Mouse (Mus musculus): ENCODE data around the gene Tpcn1. TPM values are rescaled to one million over a fixed set of nuclear protein-coding genes. Genes with fewer than 3 reads are reported as not detected.

Tpcn1 gene
- polyA plus RNA-seq, 1 experiment from 2014 or later: 36.0 TPM

DNA sequence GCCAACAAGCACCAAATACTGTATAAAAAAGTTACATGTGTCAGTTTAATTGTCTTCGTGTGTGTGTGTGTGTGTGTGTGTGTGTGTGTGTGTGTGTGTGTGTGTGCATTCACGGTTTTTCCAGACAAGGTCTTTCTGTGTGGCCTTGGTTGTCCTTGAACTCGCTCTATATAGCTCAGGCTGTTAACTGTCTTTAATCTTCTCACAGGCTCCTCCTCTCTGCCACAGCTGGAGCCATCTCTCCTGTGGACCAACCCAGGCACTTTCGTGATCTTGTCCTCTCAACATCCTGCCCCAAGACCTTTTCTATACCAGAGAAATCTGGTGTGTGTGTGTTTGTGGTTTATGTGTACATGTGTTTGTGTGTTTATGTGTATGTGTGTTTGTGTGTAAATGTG lies 24.6 kb downstream of the Tpcn1 start:
- H3K4me1 ChIP-seq: peaks cover 96% of the 10 kb centered on the region
- no peaks in the 10 kb centered on the region for H3K36me3 ChIP-seq
- H3K4me2 ChIP-seq: peak overlapping the region; percentile 40; the same call in 1 of the 2 replicates
- H3K9ac ChIP-seq: no peak overlapping the region
- no peaks in the 10 kb centered on the region for H3K27me3 ChIP-seq
- no peak for ATAC-seq (replicated peaks; ENCODE audit: low FRiP score)
- H3K27ac ChIP-seq: peak overlapping the region; percentile 97
- no peaks in the 10 kb centered on the region for H3K9me3 ChIP-seq (replicated peaks)
- 20% methylated on average over 4 of the region's 4 CpGs for WGBS
- no peak overlapping the region for H3K4me3 ChIP-seq (replicated peaks)

DNA sequence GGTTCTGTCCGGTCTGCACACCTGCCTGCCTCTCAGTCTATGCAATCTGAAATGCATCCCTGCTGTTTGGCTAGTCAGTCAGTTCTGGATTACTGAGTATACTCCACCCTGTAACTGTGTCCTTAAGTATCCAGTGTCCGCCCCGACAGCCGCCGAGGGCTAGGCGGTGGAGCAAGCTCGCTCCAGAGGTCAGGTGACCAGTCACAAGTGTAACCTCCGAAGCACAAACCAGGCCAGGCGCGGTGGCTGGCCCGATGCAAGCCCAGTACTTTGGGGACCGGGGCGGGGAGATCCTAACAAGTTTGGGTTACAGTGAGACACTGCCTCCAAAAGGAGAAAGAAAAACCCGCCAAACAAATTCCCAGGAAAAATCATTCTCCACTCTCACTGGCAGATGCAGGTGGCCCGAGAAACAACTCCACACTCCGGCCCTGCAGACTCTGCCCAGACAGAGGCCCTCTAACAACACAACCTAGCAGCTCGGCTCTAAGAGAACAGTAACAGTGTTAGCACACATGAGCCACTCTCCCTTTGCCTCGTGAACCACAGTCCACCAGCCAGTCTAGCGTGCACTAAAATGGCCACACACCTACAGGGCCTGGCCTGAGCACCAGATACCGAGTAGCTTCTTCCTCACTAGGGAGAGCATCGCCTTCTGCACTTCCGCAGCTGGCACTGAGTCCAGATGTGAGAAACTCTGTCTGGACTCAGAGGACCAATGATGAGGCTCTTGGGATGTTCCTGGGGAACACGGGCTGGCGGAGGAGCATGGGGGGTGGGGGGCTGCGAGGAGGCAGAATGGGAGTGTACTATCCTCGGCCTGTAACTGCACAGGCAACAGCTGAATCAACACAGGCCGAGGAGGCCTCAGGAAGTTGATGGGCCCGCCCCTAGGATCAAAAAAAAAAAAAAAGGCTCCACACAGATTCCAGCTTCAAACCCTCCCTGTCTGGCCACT lies 25.2 kb downstream of the Tpcn1 start:
- Histone ChIP-seq H3K9ac (no peak overlapping the region), H3K27ac (peak overlapping the region; percentile 97), H3K4me1 (peaks cover 96% of the 10 kb centered on the region), H3K27me3 (no peaks in the 10 kb centered on the region), H3K36me3 (no peaks in the 10 kb centered on the region), H3K9me3 (replicated peaks) (no peaks in the 10 kb centered on the region), H3K4me2 (peak overlapping the region; percentile 40), H3K4me3 (replicated peaks) (no peak overlapping the region)
- ATAC-seq (replicated peaks; ENCODE audit: low FRiP score): peak; percentile 69
- 11% methylated on average over 28 of the region's 28 CpGs for WGBS

GRCm38 (mm10) chr5:120560616-120561311 lies 27.7 kb downstream of the Tpcn1 start:
- peaks cover 17% of the 10 kb centered on the region for H3K36me3 ChIP-seq
- WGBS: 3% methylated on average over 16 of the region's 16 CpGs
- H3K9me3 ChIP-seq (replicated peaks): no peaks in the 10 kb centered on the region
- ATAC-seq (replicated peaks; ENCODE audit: low FRiP score): peak; percentile 84
- peak overlapping the region; percentile 94 for H3K27ac ChIP-seq
- peak overlapping the region; percentile 55 for H3K4me2 ChIP-seq
- H3K27me3 ChIP-seq: no peaks in the 10 kb centered on the region
- H3K9ac ChIP-seq: no peak overlapping the region
- peak overlapping the region; percentile 31 for H3K4me3 ChIP-seq (replicated peaks)
- H3K4me1 ChIP-seq: peaks cover 83% of the 10 kb centered on the region

- Histone ChIP-seq H3K9ac (0 out of 2 replicates have a peak overlapping the region, but pooled peaks have one; percentile 23), H3K4me3 (replicated peaks) (peak overlapping the region; percentile 31), H3K36me3 (peaks cover 23% of the 10 kb centered on the region), H3K9me3 (replicated peaks) (no peaks in the 10 kb centered on the region), H3K27me3 (no peaks in the 10 kb centered on the region), H3K4me2 (peak overlapping the region; percentile 55), H3K27ac (peak overlapping the region; percentile 94), H3K4me1 (peaks cover 79% of the 10 kb centered on the region)
- WGBS: 32% methylated on average over 9 of the region's 9 CpGs
- ATAC-seq (replicated peaks; ENCODE audit: low FRiP score): no peak
Measured at GRCm38 (mm10) chr5:120560129-120560615, 28.3 kb downstream of the Tpcn1 start.

- H3K36me3 ChIP-seq: peaks cover 37% of the 10 kb centered on the region
- H3K4me3 ChIP-seq (replicated peaks): no peak overlapping the region; the same call in 1 of the 2 replicates
- H3K9ac ChIP-seq: no peak overlapping the region; the same call in 1 of the 2 replicates
- peaks cover 66% of the 10 kb centered on the region for H3K4me1 ChIP-seq
- 66% methylated on average over 14 of the region's 14 CpGs for WGBS
- peak overlapping the region; percentile 32 for H3K4me2 ChIP-seq
- H3K27ac ChIP-seq: 0 out of 2 replicates have a peak overlapping the region, but pooled peaks have one; percentile 94
- no peaks in the 10 kb centered on the region for H3K27me3 ChIP-seq
- no peak for ATAC-seq (replicated peaks; ENCODE audit: low FRiP score)
- no peaks in the 10 kb centered on the region for H3K9me3 ChIP-seq (replicated peaks)
Measured at GRCm38 (mm10) chr5:120558762-120559161, 29.7 kb downstream of the Tpcn1 start.

DNA sequence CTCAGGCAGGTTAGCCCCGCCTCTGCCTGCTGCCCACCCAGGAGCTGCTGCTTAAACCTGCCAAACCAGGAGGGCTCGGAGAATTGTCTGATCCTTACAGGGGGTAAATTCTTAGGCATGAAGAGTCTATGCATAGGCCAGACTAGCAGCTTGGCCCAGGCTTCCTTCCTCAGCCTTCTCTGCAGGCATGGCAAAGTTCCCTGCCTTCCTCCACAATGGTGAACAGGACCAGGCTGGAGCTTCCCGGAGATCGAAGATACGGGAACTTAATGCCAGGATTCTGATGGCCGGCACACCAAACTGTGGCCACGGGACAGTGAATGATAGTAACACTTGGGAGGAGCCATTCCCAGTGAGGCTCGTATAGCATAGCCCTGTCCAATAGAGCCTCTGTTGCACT lies 30.4 kb downstream of the Tpcn1 start:
- Histone ChIP-seq H3K27me3 (no peaks in the 10 kb centered on the region), H3K27ac (0 out of 2 replicates have a peak overlapping the region, but pooled peaks have one; percentile 6), H3K4me1 (peaks cover 61% of the 10 kb centered on the region), H3K4me2 (no peak overlapping the region), H3K9ac (no peak overlapping the region), H3K4me3 (replicated peaks) (no peak overlapping the region), H3K9me3 (replicated peaks) (no peaks in the 10 kb centered on the region), H3K36me3 (peaks cover 44% of the 10 kb centered on the region)
- 63% methylated on average over 8 of the region's 8 CpGs for WGBS
- ATAC-seq (replicated peaks; ENCODE audit: low FRiP score): no peak

DNA sequence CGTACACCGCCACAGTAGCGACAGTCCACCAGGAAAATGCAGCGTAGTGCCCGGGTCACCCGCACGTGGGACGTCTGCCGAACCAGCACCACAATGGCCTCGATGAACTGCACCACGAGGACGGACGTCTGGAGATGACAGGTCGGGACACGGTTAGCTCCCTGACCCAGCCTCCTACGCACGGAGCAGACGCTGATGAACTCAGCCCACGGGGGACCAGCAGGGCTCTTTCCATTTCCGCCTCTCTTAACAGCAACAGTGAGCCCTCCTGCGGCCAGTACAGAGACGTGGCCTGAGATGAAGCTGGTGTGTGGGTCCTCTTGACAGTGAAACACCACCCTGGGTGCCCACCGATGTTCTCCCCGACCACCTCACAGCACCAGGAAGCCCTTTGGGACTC lies 32.6 kb downstream of the Tpcn1 start:
- H3K27ac ChIP-seq: no peak overlapping the region
- no peak overlapping the region for H3K4me2 ChIP-seq
- H3K4me1 ChIP-seq: peaks cover 62% of the 10 kb centered on the region
- H3K4me3 ChIP-seq (replicated peaks): no peak overlapping the region
- no peaks in the 10 kb centered on the region for H3K27me3 ChIP-seq
- no peaks in the 10 kb centered on the region for H3K9me3 ChIP-seq (replicated peaks)
- 71% methylated on average over 24 of the region's 24 CpGs for WGBS
- H3K36me3 ChIP-seq: peaks cover 66% of the 10 kb centered on the region
- ATAC-seq (replicated peaks; ENCODE audit: low FRiP score): no peak
- no peak overlapping the region for H3K9ac ChIP-seq

DNA sequence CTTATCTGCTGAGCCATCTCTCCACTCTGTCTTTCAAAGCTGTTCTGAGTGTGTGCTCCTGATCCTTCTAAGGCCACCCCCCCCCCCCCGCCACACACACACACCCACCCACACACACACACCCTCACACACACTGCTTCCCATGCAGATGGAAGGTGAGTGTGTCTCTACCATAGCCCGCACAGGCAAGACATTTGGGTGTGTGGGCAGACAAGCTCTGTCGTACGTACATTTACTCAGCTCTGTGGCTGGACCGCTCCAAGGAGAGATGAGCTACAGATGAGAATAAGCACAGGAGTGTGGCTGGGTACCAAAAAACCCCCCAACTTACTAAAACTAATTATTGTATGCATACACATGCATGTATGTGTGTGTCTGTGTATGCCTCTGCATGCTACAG lies 37.8 kb downstream of the Tpcn1 start:
- 98% methylated on average over 5 of the region's 5 CpGs for WGBS
- H3K4me2 ChIP-seq: no peak overlapping the region

GRCm38 (mm10) chr5:120550137-120550536 lies 38.3 kb downstream of the Tpcn1 start:
- ATAC-seq (replicated peaks; ENCODE audit: low FRiP score): no peak
- Histone ChIP-seq H3K36me3 (peaks cover 80% of the 10 kb centered on the region), H3K4me2 (no peak overlapping the region), H3K9ac (no peak overlapping the region), H3K9me3 (replicated peaks) (no peaks in the 10 kb centered on the region), H3K4me1 (peaks cover 39% of the 10 kb centered on the region), H3K27ac (no peak overlapping the region), H3K27me3 (no peaks in the 10 kb centered on the region), H3K4me3 (replicated peaks) (no peak overlapping the region)
- WGBS: 64% methylated on average over 5 of the region's 5 CpGs

More for the DNA sequence above, 37.8 kb downstream of the Tpcn1 start:
- Histone ChIP-seq H3K27ac (no peak overlapping the region), H3K9ac (no peak overlapping the region), H3K4me1 (peaks cover 39% of the 10 kb centered on the region), H3K27me3 (no peaks in the 10 kb centered on the region), H3K4me3 (replicated peaks) (no peak overlapping the region), H3K36me3 (peaks cover 84% of the 10 kb centered on the region), H3K9me3 (replicated peaks) (no peaks in the 10 kb centered on the region)
- no peak for ATAC-seq (replicated peaks; ENCODE audit: low FRiP score)

DNA sequence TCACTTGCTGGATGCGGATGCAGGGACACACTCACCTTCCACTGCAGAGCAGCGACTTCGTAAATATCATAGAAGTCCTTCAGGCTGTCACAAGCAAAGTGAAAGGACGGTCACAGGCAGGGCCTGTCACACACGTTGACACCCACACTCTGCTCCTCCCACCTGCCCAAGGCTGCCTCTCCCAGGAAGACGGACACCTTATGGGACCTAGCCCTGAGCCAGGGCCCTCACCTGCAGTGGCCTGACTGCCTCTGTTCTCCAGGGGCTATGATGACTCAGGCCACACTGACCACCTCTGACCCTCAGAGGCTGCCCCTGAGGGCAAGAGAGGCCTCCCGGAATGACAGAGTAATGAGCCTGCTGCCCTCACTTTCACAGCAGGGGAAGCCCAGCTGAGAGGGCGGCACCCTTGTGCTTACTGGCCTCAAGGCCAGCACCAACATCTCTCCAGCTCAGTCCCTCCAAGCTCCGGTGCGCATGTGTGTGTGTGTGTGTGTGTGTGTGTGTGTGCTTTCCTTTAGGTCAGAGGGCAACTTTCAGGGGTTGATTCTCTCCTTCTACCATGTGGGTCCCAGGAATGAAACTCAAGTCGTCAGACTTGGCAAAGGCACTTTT lies 40.1 kb downstream of the Tpcn1 start:
- ATAC-seq (replicated peaks; ENCODE audit: low FRiP score): no peak
- WGBS: 48% methylated on average over 11 of the region's 11 CpGs
- H3K9ac ChIP-seq: no peak overlapping the region
- no peaks in the 10 kb centered on the region for H3K9me3 ChIP-seq (replicated peaks)
- no peaks in the 10 kb centered on the region for H3K27me3 ChIP-seq
- peaks cover 39% of the 10 kb centered on the region for H3K4me1 ChIP-seq
- H3K4me2 ChIP-seq: no peak overlapping the region
- no peak overlapping the region for H3K4me3 ChIP-seq (replicated peaks)
- peaks cover 76% of the 10 kb centered on the region for H3K36me3 ChIP-seq
- H3K27ac ChIP-seq: no peak overlapping the region

DNA sequence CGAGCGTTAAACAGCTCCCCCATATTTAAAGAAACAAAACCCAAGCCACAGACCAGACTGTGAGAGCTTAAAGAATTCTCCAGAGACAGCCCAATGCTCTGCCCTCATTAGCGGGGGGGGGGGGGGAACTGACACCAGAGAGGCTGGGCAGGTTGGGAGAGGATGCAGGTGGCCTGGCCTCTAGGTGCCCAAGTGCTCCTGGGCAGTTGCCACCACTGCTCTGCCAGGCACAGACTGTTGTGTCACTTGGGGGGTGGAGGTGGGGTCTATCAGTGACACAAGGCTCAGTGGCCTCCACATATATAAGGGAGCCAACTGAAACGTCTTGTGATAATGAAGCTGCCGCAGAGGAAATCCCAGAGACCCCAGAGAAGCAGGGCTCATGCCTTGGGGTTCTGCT lies 51.8 kb downstream of the Tpcn1 start:
- peaks cover 31% of the 10 kb centered on the region for H3K4me1 ChIP-seq
- H3K9me3 ChIP-seq (replicated peaks): no peaks in the 10 kb centered on the region
- no peak overlapping the region for H3K9ac ChIP-seq
- no peak overlapping the region for H3K4me2 ChIP-seq
- ATAC-seq (replicated peaks; ENCODE audit: low FRiP score): no peak
- peaks cover 46% of the 10 kb centered on the region for H3K36me3 ChIP-seq
- H3K27ac ChIP-seq: 0 out of 2 replicates have a peak overlapping the region, but pooled peaks have one; percentile 52
- H3K27me3 ChIP-seq: no peaks in the 10 kb centered on the region
- no peak overlapping the region for H3K4me3 ChIP-seq (replicated peaks)
- WGBS: 76% methylated on average over 5 of the region's 5 CpGs
